Mouse (Mus musculus): ENCODE data around the gene Sv2a.
A peak's percentile ranks its signal among the peaks of the same experiment; 100 is the strongest.

Sv2a gene

GRCm38 (mm10) chr3:96180727-96181477 lies at the start of gene Sv2a:
Sv2a (plus strand) TSS chr3:96181151.
- DNase-seq (ENCODE audit: low spot score), result peak; percentile 35

- no peak for DNase-seq (ENCODE audit: low spot score)
These were observed 48.5 kb upstream of the Sv2a start for GRCm38 (mm10) chr3:96132478-96132877.

GRCm38 (mm10) chr3:96133327-96133905 lies 47.5 kb upstream of the Sv2a start:
- no peak for DNase-seq (ENCODE audit: low spot score)

DNA sequence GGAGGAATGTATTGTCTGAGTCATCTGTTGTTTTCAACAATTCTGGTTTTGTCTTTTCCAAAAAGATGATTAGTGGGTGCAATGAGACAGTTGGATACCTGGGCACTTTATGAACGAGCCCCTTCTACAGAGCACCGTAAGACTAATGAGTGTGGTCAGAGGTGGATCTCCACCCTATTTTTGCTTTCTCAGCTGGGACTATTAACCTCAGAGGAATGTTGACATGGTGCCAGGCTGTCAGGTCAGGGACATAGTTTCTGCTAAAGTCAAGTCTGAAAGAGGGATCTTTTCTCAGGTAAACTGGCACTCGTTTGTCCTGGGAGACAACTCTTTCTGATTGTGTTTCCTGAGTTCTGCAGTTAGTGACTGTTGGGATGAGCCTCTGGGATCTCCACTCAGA lies 45.9 kb upstream of the Sv2a start:
- DNase-seq (ENCODE audit: low spot score), result no peak

- peak; percentile 80 for DNase-seq (ENCODE audit: low spot score)
These were observed 33.0 kb upstream of the Sv2a start for GRCm38 (mm10) chr3:96147950-96148349.

DNA sequence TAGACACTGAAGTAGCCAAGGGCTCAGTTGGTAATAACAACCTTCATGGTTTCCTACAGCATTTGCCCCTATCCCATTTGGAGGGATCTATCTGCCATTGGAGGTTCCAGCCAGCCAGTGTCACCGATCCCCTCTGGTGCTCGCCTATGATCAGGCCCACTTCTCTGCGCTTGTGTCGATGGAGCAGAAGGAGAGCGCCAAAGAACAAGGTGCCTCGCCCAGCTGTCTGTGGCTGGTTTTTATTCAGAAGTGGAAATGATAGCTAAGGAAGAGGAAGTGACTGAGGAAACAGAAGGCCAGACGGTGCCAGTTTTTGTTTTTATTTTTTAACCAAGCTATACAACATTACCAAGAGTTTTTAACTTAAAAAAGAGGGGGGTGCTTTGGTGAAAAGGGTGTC lies 29.1 kb upstream of the Sv2a start:
- no peak for DNase-seq (ENCODE audit: low spot score)

DNA sequence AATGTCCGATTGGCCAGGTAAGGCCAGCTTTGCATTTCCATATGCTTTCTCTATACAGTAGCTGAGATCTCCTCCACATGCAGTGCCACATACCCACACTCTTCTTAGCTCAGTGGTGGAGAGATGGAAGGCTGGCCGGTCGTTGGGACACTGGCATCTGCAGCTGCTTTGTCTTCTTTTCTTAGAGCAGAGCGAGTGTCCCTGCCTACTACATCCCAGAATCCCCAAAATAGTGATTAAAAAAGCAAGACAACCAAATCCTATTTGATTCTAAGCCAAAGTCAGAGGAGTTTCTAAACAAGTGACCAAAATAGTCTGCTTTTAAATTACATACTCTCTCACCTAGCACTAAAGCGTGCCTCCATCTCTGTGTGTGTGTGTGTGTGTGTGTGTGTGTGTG lies 28.3 kb upstream of the Sv2a start:
- no peak for DNase-seq (ENCODE audit: low spot score)

DNA sequence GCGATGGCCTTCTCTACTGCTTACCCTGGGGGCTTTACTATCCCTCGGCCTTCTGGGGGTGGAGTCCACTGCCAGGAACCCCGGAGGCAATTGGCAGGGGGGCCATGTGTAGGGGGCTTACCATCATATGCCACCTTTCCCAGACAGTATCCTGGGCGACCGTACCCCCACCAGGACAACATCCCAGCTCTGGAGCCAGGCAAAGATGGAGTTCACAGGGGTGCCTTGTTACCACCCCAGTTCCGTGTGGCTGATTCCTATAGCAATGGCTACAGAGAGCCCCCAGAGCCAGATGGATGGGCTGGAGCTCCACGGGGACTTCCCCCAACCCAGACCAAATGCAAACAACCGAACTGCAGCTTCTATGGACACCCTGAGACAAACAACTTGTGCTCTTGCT lies 25.4 kb upstream of the Sv2a start:
- no peak for DNase-seq (ENCODE audit: low spot score)

DNA sequence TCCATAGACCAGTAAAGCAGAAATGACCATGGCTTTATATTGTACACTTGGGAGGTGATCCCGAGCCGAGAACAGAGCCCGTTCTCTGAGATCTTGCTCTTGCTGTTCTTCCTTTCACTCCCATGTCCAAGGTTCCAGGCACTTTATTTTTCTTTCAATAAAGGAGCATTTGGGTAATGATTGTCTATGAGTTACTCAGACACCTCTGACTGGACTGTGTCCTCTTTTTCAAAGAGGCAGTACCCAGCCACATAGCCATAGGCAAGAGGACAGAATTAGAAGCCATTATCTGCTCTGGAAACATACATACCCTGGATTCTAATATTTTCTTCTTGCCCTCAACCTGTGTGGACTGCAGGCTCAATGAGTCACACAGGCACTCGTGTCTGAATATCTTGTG lies 21.1 kb upstream of the Sv2a start:
- DNase-seq (ENCODE audit: low spot score), result no peak

DNA sequence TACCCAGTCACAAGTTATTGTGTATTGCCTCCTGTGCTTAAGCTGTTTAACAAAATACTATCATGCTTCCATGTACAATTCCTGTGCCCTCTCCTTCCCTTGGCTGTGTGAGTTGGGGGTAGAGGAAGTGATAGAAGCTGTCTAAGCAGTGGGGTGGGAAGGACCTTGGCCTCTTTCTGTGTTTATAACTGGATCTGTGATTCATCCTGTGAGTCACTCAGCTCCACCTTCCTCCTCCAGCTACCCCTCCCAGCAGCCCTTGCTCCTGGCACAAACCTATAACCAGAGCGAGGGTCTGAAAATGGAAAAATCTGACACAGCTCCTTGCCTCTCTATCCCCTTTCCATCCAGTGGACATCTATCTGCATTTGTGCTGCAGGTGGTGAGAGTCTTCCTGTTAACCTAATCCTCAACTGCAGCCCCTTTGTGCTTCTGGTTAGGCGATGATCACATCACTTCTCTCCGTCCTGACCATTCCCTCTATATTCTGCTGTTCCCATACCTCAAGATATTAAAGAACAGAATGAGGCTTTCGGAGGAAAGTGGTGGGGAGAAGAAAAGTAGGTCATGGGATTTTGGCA lies 20.6 kb upstream of the Sv2a start:
- DNase-seq (ENCODE audit: low spot score), result peak; percentile 17

DNA sequence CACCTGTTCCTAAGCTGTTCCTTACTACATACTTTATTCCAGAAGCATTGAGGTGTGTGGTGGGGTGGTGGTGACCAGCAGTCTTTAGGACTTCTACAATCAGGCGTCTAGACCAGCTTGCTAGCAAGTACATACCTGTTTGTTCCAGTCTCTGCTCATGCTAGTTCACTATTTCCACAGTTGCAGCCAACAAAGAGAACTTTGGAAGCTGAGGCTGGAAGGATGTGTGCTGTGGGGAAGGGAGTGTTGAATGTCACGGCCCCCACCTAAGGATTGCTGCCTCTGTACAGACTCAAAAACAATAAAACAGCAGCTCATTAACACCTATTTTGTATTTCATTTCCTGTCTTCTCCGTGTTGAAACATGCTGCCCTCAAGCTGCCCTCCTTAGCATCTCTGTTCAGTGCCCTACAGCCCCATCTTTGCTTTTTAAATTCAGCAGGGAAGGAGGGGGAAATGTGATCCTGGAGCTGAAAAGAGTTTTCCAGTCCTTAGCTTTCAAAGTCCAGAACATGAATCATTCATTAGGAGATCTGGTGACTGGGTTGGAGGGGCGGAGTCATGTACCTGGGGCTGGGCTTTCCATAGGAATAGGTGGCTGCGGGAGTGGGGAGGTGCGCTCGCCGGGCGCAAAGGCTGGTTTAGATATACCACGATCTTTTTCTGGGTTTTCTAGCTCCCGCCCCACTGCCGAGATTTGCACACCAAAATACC lies 20.0 kb upstream of the Sv2a start:
- DNase-seq (ENCODE audit: low spot score), result peak; percentile 80

DNA sequence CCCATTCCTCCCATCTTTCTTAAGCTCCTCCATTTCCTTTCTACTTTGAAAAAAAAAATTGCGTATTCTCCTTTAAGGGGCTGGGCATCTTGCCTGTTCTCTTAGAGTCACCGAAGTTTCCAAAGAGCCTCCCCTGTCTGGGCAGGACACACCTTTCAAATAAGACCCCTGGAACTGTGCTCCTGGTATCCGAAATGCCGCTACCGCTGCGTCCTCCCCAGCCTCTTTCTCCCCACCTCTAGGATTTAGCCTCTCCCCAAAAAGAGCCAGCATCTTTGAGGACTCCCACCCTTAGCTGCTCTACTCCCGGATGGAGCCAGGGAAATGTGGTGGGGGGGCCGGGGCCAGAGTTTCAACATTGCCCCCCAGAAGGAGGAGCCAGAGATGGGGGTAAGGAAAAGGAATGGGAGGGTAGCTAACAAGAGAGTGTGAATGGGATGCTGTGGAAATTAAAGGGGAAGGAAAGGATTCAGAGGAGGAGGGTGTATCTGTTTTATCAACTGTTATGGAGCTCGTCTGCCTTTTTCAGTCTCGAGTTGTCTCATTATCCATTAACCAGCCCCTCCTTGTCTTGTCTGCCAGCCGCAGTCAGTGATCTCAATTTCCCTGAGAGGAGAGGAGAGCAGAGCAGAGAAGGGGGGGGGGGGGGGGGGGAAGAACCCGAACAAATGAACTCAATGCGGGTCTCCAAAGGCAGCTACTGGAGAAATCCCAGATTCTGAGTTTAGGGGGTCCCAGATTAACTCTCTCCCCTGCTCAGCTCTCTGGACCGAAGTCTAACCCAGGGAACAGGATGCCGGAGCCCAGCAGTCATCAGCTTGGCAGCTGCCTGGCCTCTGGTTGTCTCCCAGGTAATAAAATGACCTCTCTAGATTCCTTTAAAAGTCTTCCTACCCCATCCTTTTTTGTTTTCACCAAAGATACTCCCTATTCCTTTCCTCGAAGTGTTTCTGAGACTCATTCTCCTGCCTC lies 18.8 kb upstream of the Sv2a start, which contains the start of gene Mtmr11:
TSS of gene Mtmr11 (plus strand) at position 136 of the 972 bp plus-strand sequence.
- DNase-seq (ENCODE audit: low spot score), result peak; percentile 50

- DNase-seq (ENCODE audit: low spot score), result no peak
These were observed 17.9 kb upstream of the Sv2a start for GRCm38 (mm10) chr3:96163040-96163439.

GRCm38 (mm10) chr3:96168466-96169158 lies 12.3 kb upstream of the Sv2a start:
- no peak for DNase-seq (ENCODE audit: low spot score)

- DNase-seq (ENCODE audit: low spot score), result no peak
These were observed 10.7 kb upstream of the Sv2a start for GRCm38 (mm10) chr3:96170276-96170675.

DNA sequence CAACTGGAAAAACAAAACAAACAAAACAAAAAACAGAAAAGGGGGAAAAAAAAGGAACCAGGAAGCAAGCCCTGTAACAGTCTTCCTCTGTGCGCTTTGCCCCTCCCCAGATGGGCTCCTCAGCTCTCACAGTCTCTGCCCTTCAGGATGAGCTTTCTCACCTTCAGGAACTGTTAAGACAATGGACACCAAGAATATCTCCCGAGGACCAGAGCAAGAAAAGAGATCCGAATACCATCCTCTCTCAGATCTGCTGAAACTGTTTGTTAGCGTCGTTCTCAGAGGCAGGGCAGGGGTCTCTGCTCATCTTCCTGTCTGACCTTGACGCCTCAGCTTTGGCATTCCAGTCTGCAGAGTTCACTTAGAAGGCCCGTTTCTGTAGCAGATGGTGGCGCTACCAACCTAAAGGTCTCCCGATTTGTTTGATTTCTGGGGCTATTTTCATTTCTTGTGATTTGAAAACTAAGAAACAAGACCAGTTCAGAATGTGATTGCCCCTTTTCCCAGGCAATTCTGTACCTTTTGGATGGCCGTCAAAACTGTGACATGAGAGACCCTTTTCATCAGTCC lies 9.9 kb upstream of the Sv2a start:
- DNase-seq (ENCODE audit: low spot score), result peak; percentile 12

- peak; percentile 8 for DNase-seq (ENCODE audit: low spot score)
These were observed 9.3 kb upstream of the Sv2a start for GRCm38 (mm10) chr3:96171583-96172196.

GRCm38 (mm10) chr3:96172197-96173178 lies 8.5 kb upstream of the Sv2a start, which contains the start of gene Sf3b4:
Sf3b4 (plus strand) TSS chr3:96172332.
- peak; percentile 96 for DNase-seq (ENCODE audit: low spot score)

GRCm38 (mm10) chr3:96173185-96173584 lies 7.8 kb upstream of the Sv2a start:
- DNase-seq (ENCODE audit: low spot score), result no peak

Measured in embryo, embryonic 10.5 days (tissue).